Mouse (Mus musculus) G1E (cell line): Measurements from ENCODE around the gene Epha2.

Experiments used
- CTCF ChIP-seq: IDR thresholded peaks from 2 replicates; pipeline ENCODE4 v1.5.1; 2012; ENCODE audit warnings: low read depth, low read length, inconsistent platforms, mixed read lengths
- GATA1 ChIP-seq: IDR thresholded peaks from 2 replicates; pipeline ENCODE4 v1.6.1; 2012; ENCODE audit warnings: borderline replicate concordance, low read length, inconsistent platforms, mixed read lengths
- TAL1 ChIP-seq: conservative IDR thresholded peaks from 2 replicates; pipeline ENCODE4 v1.6.1; 2012; ENCODE audit warnings: low read depth, low read length, inconsistent platforms, mixed read lengths

DNA sequence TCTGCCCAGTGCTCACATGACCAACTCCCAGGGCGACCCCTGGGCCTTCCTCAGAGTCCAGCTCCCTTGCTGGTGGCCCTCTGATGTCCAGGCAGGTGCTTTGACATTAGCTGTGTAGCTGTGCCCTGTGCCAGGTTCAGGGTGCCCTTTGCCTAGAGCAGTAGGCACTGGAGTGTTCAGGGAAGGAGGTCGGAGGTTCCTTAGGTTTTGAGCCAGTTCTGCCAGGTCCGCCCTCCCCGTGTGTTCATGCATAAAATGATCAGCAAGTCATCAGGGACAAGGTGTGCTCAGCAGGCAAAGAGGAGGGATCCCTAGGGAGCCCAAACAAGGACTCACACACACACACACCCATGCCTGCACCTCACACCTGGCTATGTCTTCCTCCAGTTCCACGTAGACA lies 51.9 kb downstream of the Epha2 start:
- TF ChIP-seq GATA1 (no peak), CTCF (no peak), TAL1 (no peak)
